Mouse (Mus musculus): Measurements from ENCODE around the gene Gm43518.
A peak's percentile ranks its signal among the peaks of the same experiment; 100 is the strongest.

Gene Gm43518

GRCm38 (mm10) chr5:123978131-123978530 is 50.9 kb downstream of the Gm43518 start:
- DNase-seq (ENCODE audit: low read depth, low spot score) = no peak
- Histone ChIP-seq H3K36me3 (ENCODE audit: control insufficient read depth, insufficient read depth, low read length, poor library complexity, severe bottlenecking) (no peaks in the 10 kb centered on the region), H3K27me3 (ENCODE audit: control insufficient read depth, insufficient read depth, low read length, poor library complexity, severe bottlenecking) (no peaks in the 10 kb centered on the region)

DNA sequence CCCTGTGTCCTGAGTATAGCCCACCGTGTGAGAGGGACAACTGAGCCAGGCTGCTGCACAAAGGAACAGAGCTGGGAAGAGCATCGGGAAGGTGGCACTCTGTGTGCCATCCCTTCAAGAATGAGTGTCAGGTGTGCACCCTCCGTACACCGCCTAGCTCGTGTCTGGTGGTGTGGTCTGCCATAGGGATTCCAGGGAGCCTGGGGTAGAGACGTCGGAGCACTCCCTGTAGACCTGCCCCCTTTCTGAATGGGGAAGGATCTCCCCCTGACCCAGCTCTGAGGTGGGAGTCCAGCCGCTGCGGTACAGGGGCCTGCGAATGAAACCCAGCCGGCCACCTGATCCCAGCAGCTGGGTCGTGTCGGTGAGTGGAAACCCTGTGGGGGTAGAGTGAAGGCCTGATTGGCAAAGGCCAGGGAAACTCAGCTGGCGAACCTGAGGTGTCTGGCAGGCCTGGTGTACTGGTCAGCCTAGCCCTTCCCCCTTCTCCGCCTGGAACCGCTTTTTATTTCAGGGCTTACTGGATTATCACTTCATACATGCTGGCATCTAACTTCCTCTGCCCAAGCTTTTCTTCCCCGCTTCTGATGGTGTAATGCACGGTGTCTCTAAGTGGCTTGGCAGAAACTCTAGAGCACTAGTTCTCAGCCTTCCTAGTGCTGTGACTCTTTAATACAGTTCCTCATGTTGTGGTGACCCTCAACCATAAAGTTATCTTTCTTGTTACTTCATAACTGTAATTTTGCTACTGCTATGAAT is 52.2 kb downstream of the Gm43518 start:
- no peak for DNase-seq (ENCODE audit: low read depth, low spot score)
- Histone ChIP-seq H3K27me3 (ENCODE audit: control insufficient read depth, insufficient read depth, low read length, poor library complexity, severe bottlenecking) (no peaks in the 10 kb centered on the region), H3K36me3 (ENCODE audit: control insufficient read depth, insufficient read depth, low read length, poor library complexity, severe bottlenecking) (no peaks in the 10 kb centered on the region)

DNA sequence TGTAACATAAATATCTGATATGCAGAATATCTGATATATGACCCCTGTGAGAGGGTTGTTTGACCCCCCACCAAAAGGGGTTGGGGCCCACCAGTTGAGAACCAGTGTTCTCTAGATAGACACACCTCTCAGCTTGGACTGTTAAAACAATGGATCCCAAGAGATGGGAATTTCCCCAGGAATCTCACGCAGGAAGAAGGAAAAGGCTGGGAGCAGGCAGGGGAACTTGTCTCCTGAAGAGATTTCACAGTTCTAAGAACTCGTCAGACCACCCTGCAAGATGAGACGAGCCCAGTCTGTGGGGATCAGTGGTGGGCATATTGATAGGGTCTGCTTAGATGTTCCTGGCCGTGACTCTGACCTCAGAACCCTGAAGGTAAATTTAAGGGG is 52.8 kb downstream of the Gm43518 start:
- no peaks in the 10 kb centered on the region for H3K27me3 ChIP-seq (ENCODE audit: control insufficient read depth, insufficient read depth, low read length, poor library complexity, severe bottlenecking)
- H3K36me3 ChIP-seq (ENCODE audit: control insufficient read depth, insufficient read depth, low read length, poor library complexity, severe bottlenecking) = no peaks in the 10 kb centered on the region
- DNase-seq (ENCODE audit: low read depth, low spot score) = no peak

DNA sequence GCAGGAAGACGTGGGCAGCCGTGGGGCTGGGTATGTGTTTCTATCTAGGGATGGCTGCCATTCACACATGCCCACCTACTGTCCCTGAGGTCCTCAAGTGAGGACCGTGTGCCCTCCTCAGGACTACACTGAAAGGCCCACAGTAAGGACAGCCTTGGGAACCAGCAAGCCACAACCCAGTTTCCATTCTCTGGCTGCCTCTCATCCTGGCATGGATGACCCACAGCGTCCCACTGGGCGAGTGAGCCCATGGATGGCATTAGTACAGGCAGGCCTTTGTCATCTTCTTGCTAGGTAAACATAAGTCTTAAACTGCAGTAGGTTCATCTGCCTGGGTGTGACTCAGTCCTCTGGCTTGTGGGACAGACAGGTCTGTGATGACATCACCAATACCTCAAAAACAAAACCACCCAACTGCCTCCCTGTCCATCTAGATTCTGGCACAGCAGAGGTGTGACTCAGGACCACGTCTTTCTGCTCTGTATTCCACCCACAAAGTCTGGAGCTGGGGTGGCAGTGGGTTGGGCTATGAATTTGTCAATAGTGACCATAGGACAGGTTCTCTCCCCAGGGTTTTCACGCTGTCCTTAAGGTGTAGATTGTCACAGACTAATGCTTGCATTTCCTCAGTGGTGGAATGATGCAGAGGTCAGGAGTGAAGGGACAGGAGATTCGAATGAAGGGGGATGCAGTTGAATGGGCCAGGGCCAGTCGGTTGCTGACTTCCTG is 53.5 kb downstream of the Gm43518 start:
- DNase-seq (ENCODE audit: low read depth, low spot score) = peak; percentile 49
- H3K27me3 ChIP-seq (ENCODE audit: control insufficient read depth, insufficient read depth, low read length, poor library complexity, severe bottlenecking) = no peaks in the 10 kb centered on the region
- H3K36me3 ChIP-seq (ENCODE audit: control insufficient read depth, insufficient read depth, low read length, poor library complexity, severe bottlenecking) = no peaks in the 10 kb centered on the region

DNA sequence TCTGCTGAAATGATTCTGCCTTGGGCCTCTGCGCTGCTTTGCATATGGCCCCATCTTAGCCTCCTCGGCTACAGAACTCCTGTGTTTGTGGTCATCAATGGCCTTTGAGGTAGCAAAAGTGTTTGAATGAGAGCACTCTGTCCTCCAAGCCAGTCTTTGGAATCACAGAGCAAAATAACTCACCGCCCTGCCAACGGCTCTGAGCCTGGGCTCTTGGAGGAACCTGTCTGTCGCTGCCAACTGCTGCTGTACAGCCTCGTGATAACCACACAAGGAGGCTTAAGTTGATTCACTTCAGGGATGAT is 54.0 kb downstream of the Gm43518 start:
- peak; percentile 68 for DNase-seq (ENCODE audit: low read depth, low spot score)
- Histone ChIP-seq H3K36me3 (ENCODE audit: control insufficient read depth, insufficient read depth, low read length, poor library complexity, severe bottlenecking) (no peaks in the 10 kb centered on the region), H3K27me3 (ENCODE audit: control insufficient read depth, insufficient read depth, low read length, poor library complexity, severe bottlenecking) (no peaks in the 10 kb centered on the region)

- Histone ChIP-seq H3K36me3 (ENCODE audit: control insufficient read depth, insufficient read depth, low read length, poor library complexity, severe bottlenecking) (no peaks in the 10 kb centered on the region; the same call in 1 of the 2 replicates), H3K27me3 (ENCODE audit: control insufficient read depth, insufficient read depth, low read length, poor library complexity, severe bottlenecking) (no peaks in the 10 kb centered on the region)
- no peak for DNase-seq (ENCODE audit: low read depth, low spot score)
These were observed 55.6 kb downstream of the Gm43518 start for GRCm38 (mm10) chr5:123982838-123983237.

DNA sequence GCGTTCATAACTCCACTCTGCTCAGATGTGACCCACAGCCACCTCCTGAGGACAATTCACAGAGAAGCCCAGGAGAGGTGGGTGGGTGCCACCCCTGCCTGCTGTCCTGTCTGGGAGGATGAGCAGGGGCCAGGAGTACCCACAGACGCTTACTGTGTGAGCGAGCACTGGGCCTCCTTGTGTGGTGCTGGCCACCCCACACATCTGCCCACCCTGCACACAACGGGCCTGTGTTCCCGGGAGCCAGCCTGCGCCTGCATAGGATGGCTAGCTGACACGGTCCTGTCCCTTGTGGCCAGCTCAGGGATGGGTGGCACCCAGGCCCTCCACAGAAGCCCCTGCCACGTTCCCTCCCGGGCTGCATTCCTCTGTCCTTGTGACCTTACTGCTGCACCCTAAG is 58.2 kb downstream of the Gm43518 start:
- no peak for DNase-seq (ENCODE audit: low read depth, low spot score)
- no peaks in the 10 kb centered on the region for H3K27me3 ChIP-seq (ENCODE audit: control insufficient read depth, insufficient read depth, low read length, poor library complexity, severe bottlenecking)
- peaks cover 1% of the 10 kb centered on the region for H3K36me3 ChIP-seq (ENCODE audit: control insufficient read depth, insufficient read depth, low read length, poor library complexity, severe bottlenecking)

DNA sequence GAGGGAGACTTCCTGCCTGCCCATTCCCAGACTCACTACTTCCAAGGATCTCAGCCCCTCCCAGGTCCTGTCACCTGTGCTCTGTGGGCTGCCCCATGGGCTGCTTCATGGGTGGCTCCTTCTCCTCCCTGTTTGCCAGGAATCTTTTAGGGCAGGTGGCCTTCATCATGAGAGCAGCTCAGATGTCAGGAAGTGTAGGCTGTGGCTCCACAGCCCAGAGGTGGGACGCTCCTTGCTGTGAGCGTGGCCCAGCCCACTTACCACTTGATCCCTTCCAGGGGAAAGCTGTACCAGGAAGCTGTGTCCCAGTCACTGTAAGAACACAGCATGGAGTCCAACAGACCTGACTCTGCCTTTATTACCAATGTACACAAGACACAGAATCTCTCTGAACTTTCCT is 59.7 kb downstream of the Gm43518 start:
- DNase-seq (ENCODE audit: low read depth, low spot score) = no peak
- no peaks in the 10 kb centered on the region for H3K27me3 ChIP-seq (ENCODE audit: control insufficient read depth, insufficient read depth, low read length, poor library complexity, severe bottlenecking)
- peaks cover 7% of the 10 kb centered on the region for H3K36me3 ChIP-seq (ENCODE audit: control insufficient read depth, insufficient read depth, low read length, poor library complexity, severe bottlenecking)

- no peak for DNase-seq (ENCODE audit: low read depth, low spot score)
- peaks cover 7% of the 10 kb centered on the region for H3K36me3 ChIP-seq (ENCODE audit: control insufficient read depth, insufficient read depth, low read length, poor library complexity, severe bottlenecking)
- no peaks in the 10 kb centered on the region for H3K27me3 ChIP-seq (ENCODE audit: control insufficient read depth, insufficient read depth, low read length, poor library complexity, severe bottlenecking)
These were observed 60.3 kb downstream of the Gm43518 start for GRCm38 (mm10) chr5:123987511-123987910.
